Mouse (Mus musculus) hindbrain, embryonic 16.5 days (tissue): ENCODE measurements at regions not wholly inside any gene's neighbourhood (a gene's known extent, or its start where the extent isn't known, plus 50 kb on each side); places are given as distances from the start of the nearest gene placed in this dataset.

Source experiments
- ATAC-seq: fragments of 200-750 bp; cut with Nextera tagmentation; 2 replicates; pipeline ENCODE4 v1.8.0; 2017; ENCODE audit warnings: moderate TSS enrichment, moderate library complexity
- H3K27ac ChIP-seq: fragments of 300-500 bp; sonication (generic); 2 replicates; pipeline ENCODE4 v1.5.1; 2014; ENCODE audit warnings: low read depth, mild to moderate bottlenecking, control low read depth, low read length, moderate library complexity
- H3K27me3 ChIP-seq: fragments of 300-500 bp; sonication (generic); replicated peaks from 2 replicates; pipeline ENCODE4 v1.6.1; 2014; ENCODE audit warnings: low read length; ENCODE audit not compliant: control insufficient read depth, insufficient read depth
- H3K36me3 ChIP-seq: fragments of 300-500 bp; sonication (generic); 2 replicates; pipeline ENCODE4 v1.6.1; 2014; ENCODE audit warnings: mild to moderate bottlenecking, low read length, moderate library complexity, mixed read lengths; ENCODE audit not compliant: control insufficient read depth, insufficient read depth
- H3K4me1 ChIP-seq: fragments of 300-500 bp; sonication (generic); 2 replicates; pipeline ENCODE4 v1.6.1; 2014; ENCODE audit warnings: low read depth, low read length; ENCODE audit not compliant: control insufficient read depth, insufficient read depth
- H3K4me2 ChIP-seq: fragments of 300-500 bp; sonication (generic); 2 replicates; pipeline ENCODE4 v1.6.1; 2014; ENCODE audit warnings: mild to moderate bottlenecking, low read length, control low read depth, moderate library complexity
- H3K4me3 ChIP-seq: fragments of 300-500 bp; sonication (generic); 2 replicates; pipeline ENCODE4 v1.5.1; 2014; ENCODE audit warnings: mild to moderate bottlenecking, low read length, control low read depth, moderate library complexity
- H3K9ac ChIP-seq: fragments of 300-500 bp; sonication (generic); 2 replicates; pipeline ENCODE4 v1.6.1; 2014; ENCODE audit warnings: low read depth, mild to moderate bottlenecking, control low read depth, low read length, moderate library complexity
- H3K9me3 ChIP-seq: fragments of 300-500 bp; sonication (generic); 2 replicates; pipeline ENCODE4 v1.6.1; 2014; ENCODE audit warnings: mild to moderate bottlenecking, low read length, moderate library complexity; ENCODE audit not compliant: control insufficient read depth
- WGBS: fragments of 180-500 bp; shearing (Covaris S2); extraction: QIAGEN DNeasy Blood & Tissue Kit; methylation state at CpG from one replicate; pipeline ENCODE4 v1.1.7; 2014; 5-methylcytosine and 5-hydroxymethylcytosine counted together

GRCm38 (mm10) chr3:5017742-5018141 lies 732.9 kb upstream of the Gm8797 start:
- Histone ChIP-seq H3K36me3 (no peaks in the 10 kb centered on the region), H3K9me3 (no peaks in the 10 kb centered on the region), H3K9ac (no peak overlapping the region), H3K4me2 (no peak overlapping the region), H3K27me3 (no peaks in the 10 kb centered on the region), H3K27ac (no peak overlapping the region), H3K4me3 (no peak overlapping the region), H3K4me1 (no peaks in the 10 kb centered on the region)
- WGBS: 73% methylated on average over 3 of the region's 3 CpGs
- ATAC-seq: no peak
